Mouse (Mus musculus) 3134 (cell line): ENCODE measurements around the gene Map4.

Source experiments
- DNase-seq: peaks from one replicate; pipeline ENCODE4 v3.0.0-alpha.2; 2011; ENCODE audit warnings: low spot score; ENCODE audit not compliant: insufficient read length; ENCODE audit errors: extremely low read depth

Gene Map4

DNA sequence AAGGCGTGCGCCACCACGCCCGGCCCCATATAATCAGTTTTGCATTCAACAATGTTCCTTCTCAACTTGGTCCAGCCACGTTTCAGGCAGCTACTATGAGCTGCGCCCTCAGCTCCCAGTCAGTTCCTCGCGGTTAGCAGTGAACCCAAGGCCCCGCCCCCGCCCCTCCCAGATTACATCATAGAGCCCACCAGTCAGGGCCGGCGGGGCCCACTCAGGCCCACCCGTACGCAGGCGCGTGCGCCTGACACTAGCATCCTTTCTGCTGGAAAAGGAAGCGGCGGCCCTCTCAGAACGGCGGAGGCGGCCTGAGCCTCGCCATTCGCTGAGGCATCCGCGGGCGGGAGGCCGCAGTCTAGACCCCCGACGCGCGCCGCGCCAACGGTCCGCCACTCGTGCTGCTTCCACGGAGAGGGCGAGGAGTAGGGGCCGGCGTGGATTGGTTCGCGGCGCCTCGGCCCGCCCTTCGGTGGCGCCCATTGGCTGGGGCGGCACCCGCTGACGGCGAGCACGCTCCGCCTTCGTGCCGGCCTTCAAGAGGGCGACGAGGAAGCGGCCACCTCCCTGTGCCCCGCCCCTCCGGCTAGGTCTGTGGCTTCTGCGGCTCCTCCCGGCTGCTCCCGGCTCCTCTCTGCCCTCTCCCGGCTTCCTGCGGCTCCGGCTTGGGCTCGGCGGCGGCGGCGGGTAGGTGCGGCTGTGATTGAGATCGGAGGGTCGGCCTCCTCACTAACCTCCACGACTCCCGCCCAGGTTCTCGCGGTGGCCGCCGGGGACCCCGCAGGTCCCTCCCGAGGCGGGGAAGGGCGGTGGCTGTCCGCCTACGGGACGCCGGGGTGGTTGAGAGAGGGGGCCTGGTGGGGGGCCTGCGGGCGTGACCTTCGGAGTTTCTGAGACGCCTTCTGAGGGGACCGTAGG, at the start of gene Map4:
Map4 (plus strand) TSS at position 204 of the 915 bp plus-strand sequence.
- peak; percentile 100 for DNase-seq

DNA sequence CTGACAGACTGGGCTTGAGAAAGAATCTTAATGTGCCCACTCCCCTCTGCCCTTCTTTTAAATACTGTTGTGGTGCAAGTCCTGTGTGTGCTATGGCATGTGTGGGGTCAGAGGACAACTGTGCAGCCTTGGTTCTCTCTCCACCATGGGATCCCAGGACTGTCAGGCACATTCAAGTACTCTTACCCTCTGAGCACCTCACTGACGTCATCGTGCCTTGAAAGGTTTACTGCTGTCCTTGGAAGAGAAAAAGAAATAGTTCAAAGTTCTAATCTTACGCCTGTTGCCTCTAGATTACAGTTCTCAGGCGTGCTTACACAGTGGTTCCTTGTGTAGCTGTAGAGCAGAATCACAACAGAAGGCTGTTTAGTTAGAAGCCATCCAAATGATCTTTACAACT, 45.0 kb upstream of the Map4 start:
- DNase-seq: no peak

DNA sequence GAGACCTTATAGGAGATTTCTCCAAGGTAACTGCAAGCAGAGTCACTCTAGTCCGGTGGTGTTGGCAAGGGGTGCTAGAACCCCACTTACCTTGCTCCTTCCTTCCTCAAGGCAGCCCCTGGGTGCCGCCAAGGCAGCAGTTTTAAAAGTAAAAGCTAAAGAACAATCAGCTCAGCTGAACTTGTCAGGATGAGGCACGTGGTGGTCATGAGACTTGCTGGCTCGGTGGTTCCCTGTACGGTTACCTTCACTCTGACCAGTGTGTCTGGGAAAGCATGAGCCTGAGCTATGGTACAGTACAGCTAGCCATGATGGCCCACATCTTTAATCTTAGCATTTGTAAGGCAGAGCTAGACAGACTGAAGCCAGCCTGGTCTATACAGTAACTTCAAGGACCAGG, 43.9 kb upstream of the Map4 start:
- no peak for DNase-seq

DNA sequence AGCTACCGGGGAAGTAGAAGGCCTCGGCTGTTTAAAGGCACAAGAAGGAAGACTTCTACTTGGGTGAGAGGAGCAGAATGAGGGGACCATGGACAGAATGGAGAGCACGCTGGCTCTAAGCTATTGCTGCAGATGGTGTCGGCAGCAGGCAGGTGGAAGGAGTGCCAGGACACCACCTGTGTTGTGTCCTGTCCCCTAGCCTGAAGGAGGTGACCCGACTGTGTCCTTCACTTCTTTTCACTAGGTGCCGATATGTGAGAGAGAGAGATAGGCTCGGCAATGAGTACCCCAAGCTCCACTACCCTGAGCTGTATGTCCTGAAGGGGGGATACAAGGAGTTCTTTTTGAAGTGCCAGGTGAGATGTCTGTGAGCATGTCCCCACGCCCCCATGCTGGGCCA, 39.8 kb upstream of the Map4 start:
- no peak for DNase-seq

DNA sequence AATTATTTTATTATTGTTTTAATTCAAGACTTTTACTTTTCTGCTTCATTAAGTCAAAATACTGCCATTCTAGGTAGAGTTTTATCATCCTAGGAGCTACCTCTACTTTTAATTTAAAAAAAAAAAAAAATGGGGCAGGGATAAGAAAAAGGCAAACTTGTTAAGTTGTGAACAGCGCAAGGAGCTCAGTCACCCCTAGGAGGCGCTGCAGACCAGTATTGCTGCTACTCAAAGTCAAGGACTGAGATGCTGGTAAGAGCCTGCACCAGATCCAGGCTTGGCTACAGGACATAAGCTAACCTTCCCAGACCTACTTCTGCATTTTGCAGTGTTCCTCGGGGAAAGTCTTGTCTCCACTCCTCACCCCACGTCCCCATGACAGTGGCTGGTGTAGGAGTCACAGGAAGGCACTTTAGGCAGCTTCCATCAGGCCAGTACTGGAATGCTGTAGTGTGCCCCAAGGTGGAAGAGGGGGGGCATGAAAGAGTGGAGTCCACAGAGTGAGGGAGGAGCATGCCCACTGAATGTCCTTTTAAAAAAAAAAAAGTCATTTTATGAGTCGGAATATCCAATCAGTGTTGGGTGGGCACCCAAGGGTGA, 38.5 kb upstream of the Map4 start:
- peak; percentile 33 for DNase-seq

DNA sequence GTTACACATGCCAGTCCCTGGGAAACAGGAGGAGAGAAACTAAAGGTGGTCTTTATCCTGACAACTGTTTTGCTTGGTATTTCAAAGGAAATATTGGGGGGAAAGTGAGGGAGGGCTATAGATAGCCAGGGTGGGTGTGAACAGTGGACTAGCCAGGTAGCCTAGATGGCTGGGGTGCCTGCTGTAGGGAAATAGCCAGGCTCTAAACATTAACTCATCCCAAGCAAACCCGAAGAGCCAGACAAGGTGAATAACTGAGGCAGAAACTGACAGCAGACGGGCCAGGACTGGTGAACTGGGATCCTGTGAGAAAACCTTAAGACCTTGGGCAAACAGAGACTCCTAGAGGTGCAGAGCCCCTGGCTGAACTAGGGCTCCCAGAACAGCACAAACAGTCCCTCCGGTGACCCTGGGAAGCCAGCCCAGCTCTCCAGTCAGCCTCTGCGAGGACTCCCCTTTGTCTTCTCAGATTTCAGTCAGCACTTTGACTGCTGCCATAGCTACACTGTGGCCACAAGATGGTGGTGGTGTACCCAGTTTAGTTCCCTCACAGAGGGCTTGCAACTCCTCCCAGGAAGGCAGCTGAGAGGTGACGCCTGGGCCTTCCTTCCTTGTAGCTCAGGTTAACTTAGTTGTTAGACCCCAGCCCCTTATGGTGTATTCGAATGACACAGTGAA, 36.7 kb upstream of the Map4 start:
- peak; percentile 35 for DNase-seq

DNA sequence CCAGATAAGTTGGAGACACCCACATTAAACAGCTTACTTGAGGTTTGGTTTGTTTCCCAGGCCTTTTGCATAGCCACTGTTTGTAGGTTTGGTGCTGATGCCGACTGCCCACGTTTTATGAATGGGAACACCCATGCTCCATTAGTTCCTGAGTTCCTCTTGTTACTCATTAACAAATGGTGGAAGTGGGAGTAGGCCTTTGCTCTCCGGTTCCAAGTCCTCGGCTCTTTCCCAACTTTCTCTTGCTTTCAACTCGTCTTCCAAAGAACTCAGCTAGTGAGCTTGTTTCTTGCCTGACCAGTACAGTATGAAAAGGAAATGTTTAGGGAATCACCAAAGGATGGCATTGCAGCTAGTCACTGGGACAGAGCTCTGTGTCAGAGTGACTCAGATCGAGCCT, 35.7 kb upstream of the Map4 start:
- no peak for DNase-seq

DNA sequence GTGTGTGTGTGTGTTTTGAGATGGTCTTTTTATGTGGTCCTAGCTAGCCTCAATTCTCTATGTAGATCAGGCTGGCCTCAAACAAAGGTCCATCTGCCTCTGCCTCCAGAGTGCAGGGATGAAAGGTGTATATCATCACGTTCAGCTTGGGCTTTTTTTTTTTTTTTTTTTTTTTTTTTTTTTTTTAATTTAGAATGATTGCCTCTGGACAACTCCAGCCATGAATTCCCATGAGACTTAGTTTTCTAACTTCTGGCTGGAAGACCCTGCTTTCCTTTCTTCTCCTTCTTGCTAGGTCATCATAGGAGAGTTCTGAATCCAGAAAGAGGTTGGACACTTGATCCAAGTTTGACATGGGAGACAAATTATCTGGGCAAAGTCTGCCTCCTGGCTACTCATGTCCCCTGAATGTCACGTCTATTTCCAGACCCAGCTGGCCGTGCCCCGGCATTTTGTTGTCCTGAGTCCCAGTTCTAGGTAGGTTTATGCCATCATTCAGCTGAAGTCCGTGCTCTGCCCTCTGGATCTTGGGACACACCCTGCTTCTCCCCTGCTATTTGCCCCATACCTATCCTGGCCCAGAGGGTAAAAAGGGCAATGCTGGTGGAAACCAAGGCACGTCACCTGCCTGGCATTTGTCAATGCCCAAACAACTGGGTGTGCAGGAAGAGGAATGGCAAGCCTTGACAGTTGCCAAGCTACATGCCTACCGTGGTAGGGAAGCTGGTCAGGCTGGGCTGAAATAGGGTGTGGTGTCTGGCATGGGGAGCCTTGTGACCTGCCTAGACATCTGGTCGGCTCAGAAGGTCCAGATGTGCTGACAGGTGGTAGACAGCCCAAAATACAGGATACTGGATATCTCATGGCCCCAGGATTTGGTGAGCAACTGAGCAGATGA, 34.8 kb upstream of the Map4 start:
- no peak for DNase-seq

DNA sequence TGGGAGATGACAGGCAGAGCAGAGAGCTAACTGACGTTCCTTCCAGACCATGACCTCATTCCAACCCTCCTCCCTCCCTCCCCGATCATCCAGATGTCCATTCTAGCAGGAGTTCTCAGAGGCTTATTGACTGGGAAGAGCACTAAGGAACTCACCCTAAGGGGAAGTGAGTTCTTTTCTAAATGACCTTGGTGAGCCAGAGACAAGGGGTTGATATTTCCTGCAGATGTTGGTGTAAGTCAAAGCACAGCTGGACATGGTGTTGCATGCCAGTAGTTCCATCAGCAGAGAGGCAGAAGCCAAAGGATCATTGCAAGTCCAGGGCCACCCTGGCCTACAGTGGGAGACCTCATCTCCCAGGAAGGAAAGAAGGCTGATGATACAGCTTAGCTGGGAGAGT, 33.2 kb upstream of the Map4 start:
- no peak for DNase-seq

DNA sequence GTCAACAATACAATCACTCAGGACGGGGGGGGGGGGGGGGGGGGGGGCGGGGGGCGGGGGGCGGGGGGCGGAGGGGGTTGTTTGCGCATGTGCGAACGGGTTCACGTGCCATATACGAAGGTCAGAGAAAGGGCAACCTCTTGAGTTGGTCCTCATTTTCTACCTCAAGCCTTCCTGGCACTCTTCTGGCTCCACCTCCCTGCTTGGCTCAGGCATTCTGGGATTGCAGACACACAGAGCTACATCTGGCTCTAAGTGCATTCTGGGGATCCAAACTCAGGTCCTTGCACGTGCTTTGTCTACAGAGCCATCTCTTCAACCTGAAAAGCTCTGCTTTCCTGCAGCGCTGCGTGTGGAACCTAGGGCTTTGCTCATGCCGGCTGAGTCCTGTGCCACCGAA, 31.9 kb upstream of the Map4 start:
- DNase-seq: no peak

DNA sequence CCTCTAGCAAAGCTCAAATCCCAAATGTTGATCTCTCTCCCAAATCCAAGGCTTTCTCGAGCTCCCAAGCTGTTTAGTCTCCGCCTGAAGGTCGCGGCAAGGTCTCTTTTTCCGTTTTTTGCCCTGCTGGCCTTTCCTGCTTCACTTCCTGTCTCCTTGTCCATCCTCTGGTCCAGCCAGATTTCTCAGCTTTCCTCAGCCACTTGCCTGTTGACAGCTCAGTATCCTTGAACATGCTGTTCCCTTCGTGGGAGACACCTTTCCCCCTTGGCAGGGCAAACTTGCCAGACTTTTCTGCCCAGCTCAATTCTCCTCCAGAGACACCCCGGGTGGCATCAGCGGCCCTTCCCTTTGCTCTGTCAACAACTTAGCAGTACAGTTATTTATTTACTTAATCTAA, 31.5 kb upstream of the Map4 start:
- no peak for DNase-seq

DNA sequence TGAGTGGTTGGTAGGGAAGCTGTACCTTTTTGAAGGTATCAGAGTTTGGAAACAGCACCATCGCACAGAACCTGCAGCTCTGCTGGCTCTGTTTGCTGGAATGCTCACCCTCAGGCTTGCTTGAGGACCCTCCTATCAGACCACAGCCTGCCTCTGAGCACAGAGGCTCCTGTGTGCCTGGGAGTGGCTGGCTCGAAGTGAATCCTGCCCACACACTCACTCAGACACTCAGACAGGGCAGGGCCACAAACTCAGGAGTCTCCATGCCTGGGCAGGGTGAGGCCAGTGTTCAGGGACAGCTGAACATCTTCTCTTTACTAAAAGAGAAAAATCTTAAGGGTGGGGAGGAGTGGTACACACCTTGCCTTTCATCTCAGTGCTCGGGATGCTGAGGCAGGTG, 30.7 kb upstream of the Map4 start:
- no peak for DNase-seq

DNA sequence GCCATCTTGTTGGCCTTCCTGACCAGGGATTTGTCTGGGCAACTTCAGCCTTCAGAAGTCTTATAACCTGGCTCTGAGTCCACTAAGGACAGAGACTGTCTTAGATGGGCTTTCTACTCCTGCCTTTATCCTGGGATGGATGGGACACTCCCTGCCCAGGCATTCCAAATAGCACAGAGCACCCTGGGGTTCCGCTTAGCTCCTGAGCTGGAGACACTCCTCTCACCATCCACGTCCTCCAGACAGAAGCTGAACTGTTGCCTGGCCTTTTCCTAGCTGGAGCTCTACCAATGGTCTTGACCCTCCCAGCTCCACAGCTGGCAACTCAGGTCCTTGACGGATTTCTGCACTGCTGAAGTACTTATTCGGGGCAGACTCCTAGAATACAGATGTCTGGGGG, 29.0 kb upstream of the Map4 start:
- no peak for DNase-seq

DNA sequence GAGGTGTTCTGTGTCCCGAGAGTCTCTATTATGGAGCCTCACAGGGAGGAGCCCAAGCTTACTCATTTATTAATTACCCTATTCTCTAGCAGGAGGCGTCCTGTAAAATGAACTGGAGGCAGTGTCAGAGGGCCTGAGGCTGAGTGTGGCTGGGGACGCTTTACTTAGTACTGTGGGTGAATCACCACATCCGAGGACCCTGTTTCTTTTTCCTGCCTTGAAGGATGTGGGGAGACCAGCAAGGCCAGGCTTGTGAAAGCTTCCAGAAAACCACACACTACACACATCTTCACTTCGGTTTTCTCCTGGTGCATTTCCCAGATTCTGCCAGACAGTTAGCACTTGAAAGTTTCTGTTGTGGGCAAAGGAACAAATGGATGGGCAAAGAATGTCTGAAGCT, 28.5 kb upstream of the Map4 start:
- peak; percentile 18 for DNase-seq

DNA sequence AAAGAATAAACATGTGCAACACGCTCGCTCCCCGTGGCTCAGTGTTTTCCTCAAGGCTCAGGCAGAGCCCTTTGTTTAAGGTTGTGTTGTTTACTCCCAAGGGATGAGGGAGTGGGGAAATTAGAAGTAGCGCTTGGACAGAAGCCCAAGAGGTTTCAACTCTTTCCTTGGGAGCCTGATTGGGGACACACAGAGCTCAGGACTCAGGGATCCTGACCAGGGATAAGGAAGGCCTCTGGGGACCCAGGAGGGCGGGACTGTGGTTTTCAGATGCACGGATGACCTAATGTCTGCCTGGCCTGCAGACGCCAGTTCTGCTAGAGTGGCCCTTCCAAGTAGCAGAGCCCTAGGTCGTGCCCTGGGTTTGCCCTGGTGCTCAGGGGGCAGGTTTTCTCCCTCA, 24.0 kb upstream of the Map4 start:
- DNase-seq: peak; percentile 69

DNA sequence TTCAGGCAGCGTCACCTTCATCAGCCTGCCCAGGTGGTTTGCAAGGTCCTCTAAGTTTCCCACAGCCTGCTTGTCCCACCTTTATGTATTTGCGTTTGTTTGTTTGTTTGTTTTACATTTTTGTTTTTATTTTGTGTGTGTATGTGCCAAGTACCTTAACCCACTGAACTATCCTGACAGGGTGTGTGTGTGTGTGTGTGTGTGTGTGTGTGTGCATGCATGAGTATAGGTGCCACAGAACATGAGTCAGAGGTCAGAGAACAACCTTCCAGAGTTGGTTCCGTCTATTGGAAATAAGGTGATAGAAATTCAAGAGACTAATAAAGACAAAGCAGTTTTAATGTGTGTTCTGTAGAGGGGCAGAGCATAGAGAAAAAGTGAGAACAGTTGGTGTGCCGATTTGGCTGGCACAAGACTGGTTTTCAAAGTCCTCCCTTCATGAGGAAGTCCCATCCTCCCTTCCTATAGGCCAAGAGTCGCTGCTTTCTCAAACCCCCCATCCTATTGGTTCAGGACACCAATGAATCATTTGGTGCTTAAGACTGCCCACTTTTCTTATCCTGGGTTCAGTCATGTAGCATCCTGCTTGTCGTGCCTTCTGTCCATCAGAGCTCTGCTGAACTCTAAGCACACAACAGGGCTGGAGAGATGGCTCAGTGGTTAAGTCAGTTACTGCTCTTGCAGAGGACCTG, 23.3 kb upstream of the Map4 start:
- peak; percentile 61 for DNase-seq

DNA sequence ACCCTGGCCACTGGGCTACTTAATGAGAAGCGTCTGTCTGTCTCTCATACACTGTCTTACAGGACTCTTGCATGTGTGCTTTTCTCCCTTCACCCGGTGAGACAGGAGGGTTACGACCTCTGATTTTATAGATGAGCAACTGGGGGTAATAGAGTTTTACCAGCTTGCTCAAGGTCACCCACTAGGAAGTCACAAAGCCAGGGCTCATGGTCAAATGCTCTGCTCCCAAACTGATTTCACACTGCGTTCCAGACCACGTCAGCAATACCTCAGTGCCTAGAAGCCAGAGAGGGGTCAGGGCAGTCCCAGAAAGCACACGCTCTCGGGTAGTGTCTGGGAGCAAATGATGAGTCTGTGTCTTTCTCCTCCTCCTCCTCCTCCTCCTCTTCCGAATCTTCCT, 22.2 kb upstream of the Map4 start:
- DNase-seq: no peak

DNA sequence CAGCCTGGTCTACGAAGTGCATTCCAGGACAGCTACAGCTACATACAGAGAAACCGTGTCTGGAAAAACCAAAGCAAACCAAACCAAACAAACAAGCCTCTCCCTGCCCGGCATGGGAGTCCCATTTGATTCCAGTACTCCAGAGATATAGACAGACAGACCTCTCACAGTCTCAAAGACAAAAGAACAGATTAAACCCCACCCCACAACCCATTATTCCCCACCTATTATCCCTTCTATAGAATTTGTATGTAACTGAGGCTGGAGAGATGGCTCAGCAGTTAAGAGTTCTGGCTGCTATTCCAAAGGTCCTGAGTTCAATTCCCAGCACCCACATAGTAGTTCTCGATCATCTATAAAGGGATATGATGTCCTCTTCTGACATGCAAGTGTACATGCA, 21.3 kb upstream of the Map4 start:
- no peak for DNase-seq

DNA sequence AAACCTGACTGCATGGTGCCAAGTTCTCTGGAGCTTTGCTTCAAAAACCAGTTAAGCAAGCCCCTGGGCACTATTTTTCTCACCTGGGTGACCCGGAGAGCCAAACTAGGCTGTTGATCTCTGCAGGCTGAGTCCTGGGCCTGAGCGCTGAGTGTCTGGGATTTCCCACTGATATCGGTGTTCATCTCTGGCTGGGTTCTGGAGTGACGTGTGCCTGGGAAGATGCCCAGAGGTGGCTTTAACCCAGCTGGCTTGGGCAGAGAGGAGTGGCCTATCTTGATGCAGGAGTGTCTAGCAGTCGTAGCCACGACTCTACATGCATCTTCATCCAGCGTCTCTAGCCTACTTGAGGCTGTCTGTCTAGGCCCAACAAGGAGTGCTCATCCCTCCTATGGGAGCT, 19.5 kb upstream of the Map4 start:
- DNase-seq: peak; percentile 29

DNA sequence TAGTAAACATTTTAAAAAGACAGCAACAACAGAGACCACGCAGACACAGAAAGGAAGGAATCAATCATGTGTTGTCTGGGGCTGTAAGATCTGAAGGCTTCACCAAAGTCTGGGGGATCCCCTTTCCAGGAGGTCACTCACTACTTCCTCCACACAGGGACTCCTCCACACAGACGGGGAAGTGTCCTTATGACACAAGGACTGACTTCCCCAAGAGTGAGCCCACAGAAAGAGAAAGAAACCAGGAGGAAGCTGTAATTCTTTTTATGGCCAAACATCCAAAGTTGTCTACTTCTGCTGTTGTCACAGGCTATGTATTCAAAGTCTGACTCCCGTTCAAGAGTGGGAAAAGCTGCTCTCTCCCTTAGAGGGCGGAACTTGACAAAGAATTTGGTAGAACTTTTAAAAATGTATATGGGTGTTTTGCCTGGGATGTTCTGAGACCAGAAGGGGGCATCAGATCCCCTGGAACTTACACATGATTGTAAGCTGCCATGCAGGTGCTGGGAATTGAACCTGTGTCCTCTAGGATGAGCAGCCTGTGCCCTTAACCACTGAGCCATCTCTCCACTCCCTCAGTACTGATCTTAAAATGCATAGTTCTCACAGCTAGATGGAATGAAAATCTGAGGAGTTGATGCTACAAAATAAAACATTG, 16.9 kb upstream of the Map4 start:
- DNase-seq: no peak
